Mouse (Mus musculus): Measurements from ENCODE around the gene Fgfr2. TPM values are rescaled to one million over a fixed set of nuclear protein-coding genes. Genes with fewer than 3 reads are reported as not detected.

Gene Fgfr2
- polyA plus RNA-seq, 1 experiment from 2014 or later, result 137 TPM

- H3K27me3 ChIP-seq, result no peaks in the 10 kb centered on the region
- WGBS, result under 1% methylated on average over 83 of the region's 93 CpGs
- H3K27ac ChIP-seq (replicated peaks), result peak within 1 kb of the TSS; percentile 97
- ATAC-seq (ENCODE audit: insufficient number of reproducible peaks, low FRiP score, low TSS enrichment, low read depth), result peak; percentile 99
- peak within 1 kb of the TSS; percentile 96 for H3K9ac ChIP-seq
- no peaks in the 10 kb centered on the region for H3K36me3 ChIP-seq
- H3K9me3 ChIP-seq (replicated peaks), result no peaks in the 10 kb centered on the region
- H3K4me1 ChIP-seq, result peaks cover 13% of the 10 kb centered on the region
- peak within 1 kb of the TSS; percentile 59 for H3K4me2 ChIP-seq (replicated peaks)
- peak within 1 kb of the TSS; percentile 92 for H3K4me3 ChIP-seq (replicated peaks)
These were observed 192.1 kb downstream of the Fgfr2 start, which contains the start of gene Zranb1 for GRCm38 (mm10) chr7:132930850-132931559. Zranb1 (plus strand) TSS chr7:132931142.

GRCm38 (mm10) chr7:132930055-132930454, 193.1 kb downstream of the Fgfr2 start:
- ATAC-seq (ENCODE audit: insufficient number of reproducible peaks, low FRiP score, low TSS enrichment, low read depth), result no peak
- Histone ChIP-seq H3K27ac (replicated peaks) (no peak overlapping the region), H3K4me1 (peaks cover 13% of the 10 kb centered on the region), H3K36me3 (no peaks in the 10 kb centered on the region), H3K27me3 (no peaks in the 10 kb centered on the region), H3K9ac (peak overlapping the region; percentile 96; the same call in 1 of the 2 replicates), H3K9me3 (replicated peaks) (no peaks in the 10 kb centered on the region), H3K4me2 (replicated peaks) (peak overlapping the region; percentile 59), H3K4me3 (replicated peaks) (peak overlapping the region; percentile 92)
- WGBS, result 86% methylated on average over 5 of the region's 5 CpGs

DNA sequence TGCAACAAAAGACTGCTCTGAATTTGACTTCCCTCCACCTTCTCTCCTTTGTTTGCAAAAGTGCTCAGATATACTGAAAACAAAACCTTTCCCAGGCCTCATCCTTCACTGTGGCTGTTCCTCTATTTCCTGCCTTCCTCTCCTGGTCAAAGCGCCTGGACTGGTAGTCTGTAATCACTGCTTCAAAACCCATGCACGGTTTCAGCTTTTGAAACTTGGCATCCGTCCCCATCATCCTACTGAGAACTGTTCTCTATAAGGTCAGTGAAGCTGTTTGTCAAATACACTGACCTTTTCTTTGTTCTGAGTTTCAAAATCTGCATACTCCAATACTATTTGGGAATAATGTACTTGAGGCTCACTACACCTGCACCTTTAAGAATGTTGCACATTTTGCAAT, 195.9 kb downstream of the Fgfr2 start:
- 59% methylated on average over 3 of the region's 3 CpGs for WGBS
- no peak for ATAC-seq (ENCODE audit: insufficient number of reproducible peaks, low FRiP score, low TSS enrichment, low read depth)

GRCm38 (mm10) chr7:132925227-132925626, 197.9 kb downstream of the Fgfr2 start:
- no peak for ATAC-seq (ENCODE audit: insufficient number of reproducible peaks, low FRiP score, low TSS enrichment, low read depth)
- Histone ChIP-seq H3K4me3 (replicated peaks) (no peak overlapping the region), H3K27me3 (no peaks in the 10 kb centered on the region), H3K9ac (no peak overlapping the region), H3K27ac (replicated peaks) (no peak overlapping the region), H3K4me2 (replicated peaks) (no peak overlapping the region), H3K4me1 (peaks cover 3% of the 10 kb centered on the region; the same call in 1 of the 2 replicates), H3K36me3 (no peaks in the 10 kb centered on the region), H3K9me3 (replicated peaks) (no peaks in the 10 kb centered on the region)
- WGBS, result 70% methylated on average over 2 of the region's 2 CpGs

More for the DNA sequence above, 195.9 kb downstream of the Fgfr2 start:
- Histone ChIP-seq H3K9ac (no peak overlapping the region), H3K9me3 (replicated peaks) (no peaks in the 10 kb centered on the region), H3K4me2 (replicated peaks) (no peak overlapping the region), H3K27me3 (no peaks in the 10 kb centered on the region), H3K4me1 (peaks cover 5% of the 10 kb centered on the region), H3K27ac (replicated peaks) (no peak overlapping the region), H3K36me3 (no peaks in the 10 kb centered on the region), H3K4me3 (replicated peaks) (no peak overlapping the region)

DNA sequence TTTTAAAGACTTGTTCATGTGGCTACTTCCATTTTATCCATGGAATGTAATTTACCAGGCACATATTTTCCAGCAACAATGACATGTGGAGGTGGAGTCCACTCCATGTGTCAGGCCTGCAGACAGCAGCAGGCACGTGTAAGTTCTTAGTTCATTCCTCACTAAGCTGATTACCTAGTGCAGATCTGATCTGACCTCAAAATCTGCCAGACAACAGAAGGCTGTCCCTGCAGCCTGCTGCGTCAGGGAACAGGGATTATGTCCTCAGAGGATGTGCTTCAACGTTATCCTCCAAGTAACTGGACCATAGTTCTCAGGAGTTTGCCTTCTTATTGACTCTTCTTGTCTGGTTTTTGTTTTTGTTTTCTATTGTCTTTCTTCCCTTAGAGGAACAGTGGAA, 201.2 kb downstream of the Fgfr2 start:
- no peaks in the 10 kb centered on the region for H3K27me3 ChIP-seq
- no peak overlapping the region for H3K4me2 ChIP-seq (replicated peaks)
- H3K9ac ChIP-seq, result no peak overlapping the region
- no peak for ATAC-seq (ENCODE audit: insufficient number of reproducible peaks, low FRiP score, low TSS enrichment, low read depth)
- no peak overlapping the region for H3K4me3 ChIP-seq (replicated peaks)
- H3K27ac ChIP-seq (replicated peaks), result no peak overlapping the region
- no peaks in the 10 kb centered on the region for H3K4me1 ChIP-seq
- no peaks in the 10 kb centered on the region for H3K36me3 ChIP-seq
- 40% methylated on average over 3 of the region's 3 CpGs for WGBS
- no peaks in the 10 kb centered on the region; the same call in 1 of the 2 replicates for H3K9me3 ChIP-seq (replicated peaks)

GRCm38 (mm10) chr7:132903796-132904195, 219.4 kb downstream of the Fgfr2 start:
- H3K27ac ChIP-seq (replicated peaks), result no peak overlapping the region
- H3K4me3 ChIP-seq (replicated peaks), result no peak overlapping the region
- H3K27me3 ChIP-seq, result no peaks in the 10 kb centered on the region
- 76% methylated on average over 3 of the region's 3 CpGs for WGBS
- no peak overlapping the region for H3K4me2 ChIP-seq (replicated peaks)
- ATAC-seq (ENCODE audit: insufficient number of reproducible peaks, low FRiP score, low TSS enrichment, low read depth), result no peak
- H3K36me3 ChIP-seq, result no peaks in the 10 kb centered on the region
- H3K9me3 ChIP-seq (replicated peaks), result no peaks in the 10 kb centered on the region
- no peaks in the 10 kb centered on the region for H3K4me1 ChIP-seq
- H3K9ac ChIP-seq, result no peak overlapping the region

GRCm38 (mm10) chr7:132900826-132901531, 222.2 kb downstream of the Fgfr2 start:
- WGBS, result 53% methylated on average over 2 of the region's 2 CpGs
- peak; percentile 43; the same call in 1 of the 2 replicates for ATAC-seq (ENCODE audit: insufficient number of reproducible peaks, low FRiP score, low TSS enrichment, low read depth)
- H3K4me3 ChIP-seq (replicated peaks), result no peak overlapping the region
- no peak overlapping the region for H3K27ac ChIP-seq (replicated peaks)
- no peaks in the 10 kb centered on the region for H3K36me3 ChIP-seq
- H3K4me2 ChIP-seq (replicated peaks), result no peak overlapping the region
- no peaks in the 10 kb centered on the region for H3K4me1 ChIP-seq
- no peaks in the 10 kb centered on the region for H3K9me3 ChIP-seq (replicated peaks)
- H3K27me3 ChIP-seq, result no peaks in the 10 kb centered on the region
- H3K9ac ChIP-seq, result no peak overlapping the region

DNA sequence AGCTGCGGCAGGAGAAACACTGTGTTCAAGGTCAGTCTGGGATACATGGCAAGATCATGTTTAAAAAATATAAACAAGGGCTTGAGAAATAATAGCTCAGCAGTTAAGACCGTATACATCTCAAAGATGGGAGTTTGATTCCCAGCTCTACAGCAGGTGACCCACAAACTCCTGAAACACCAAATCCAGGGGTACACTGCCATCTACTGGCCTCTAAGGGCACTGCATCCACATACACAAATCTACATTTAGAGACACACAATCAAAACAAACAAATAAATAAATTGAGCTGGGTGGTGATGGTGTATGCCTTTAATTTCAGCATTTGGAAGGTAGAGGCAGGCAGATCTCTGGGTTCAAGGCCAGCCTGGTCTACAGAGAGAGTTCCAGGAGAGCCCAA, 224.9 kb downstream of the Fgfr2 start:
- Histone ChIP-seq H3K4me3 (replicated peaks) (no peak overlapping the region), H3K9ac (no peak overlapping the region), H3K4me2 (replicated peaks) (no peak overlapping the region), H3K9me3 (replicated peaks) (no peaks in the 10 kb centered on the region), H3K27me3 (no peaks in the 10 kb centered on the region), H3K36me3 (no peaks in the 10 kb centered on the region), H3K4me1 (no peaks in the 10 kb centered on the region), H3K27ac (replicated peaks) (no peak overlapping the region)
- 81% methylated on average over 2 of the region's 2 CpGs for WGBS
- no peak for ATAC-seq (ENCODE audit: insufficient number of reproducible peaks, low FRiP score, low TSS enrichment, low read depth)

DNA sequence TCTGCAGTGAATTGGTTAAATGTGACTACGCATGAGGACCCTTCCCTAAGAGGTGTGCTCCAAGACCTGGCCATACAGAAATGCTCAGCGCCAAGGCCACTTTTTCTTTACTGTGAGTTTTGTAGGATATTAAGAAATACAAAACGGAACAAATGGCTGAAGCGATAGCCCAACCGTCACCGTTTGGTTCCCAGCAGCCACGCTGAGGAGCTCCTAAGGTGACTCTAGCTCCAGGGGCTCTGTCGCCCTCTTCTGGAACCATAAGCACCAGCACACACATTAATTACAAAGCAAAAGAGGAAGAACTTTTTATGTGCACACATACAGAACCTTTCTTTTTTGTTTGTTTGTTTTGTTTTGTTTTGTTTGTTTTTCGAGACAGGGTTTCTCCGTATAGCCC, 225.9 kb downstream of the Fgfr2 start:
- WGBS, result 86% methylated on average over 10 of the region's 10 CpGs
- Histone ChIP-seq H3K27ac (replicated peaks) (no peak overlapping the region), H3K4me2 (replicated peaks) (no peak overlapping the region), H3K9me3 (replicated peaks) (no peaks in the 10 kb centered on the region), H3K4me3 (replicated peaks) (no peak overlapping the region), H3K27me3 (no peaks in the 10 kb centered on the region), H3K4me1 (no peaks in the 10 kb centered on the region), H3K9ac (no peak overlapping the region), H3K36me3 (no peaks in the 10 kb centered on the region)
- ATAC-seq (ENCODE audit: insufficient number of reproducible peaks, low FRiP score, low TSS enrichment, low read depth), result no peak

DNA sequence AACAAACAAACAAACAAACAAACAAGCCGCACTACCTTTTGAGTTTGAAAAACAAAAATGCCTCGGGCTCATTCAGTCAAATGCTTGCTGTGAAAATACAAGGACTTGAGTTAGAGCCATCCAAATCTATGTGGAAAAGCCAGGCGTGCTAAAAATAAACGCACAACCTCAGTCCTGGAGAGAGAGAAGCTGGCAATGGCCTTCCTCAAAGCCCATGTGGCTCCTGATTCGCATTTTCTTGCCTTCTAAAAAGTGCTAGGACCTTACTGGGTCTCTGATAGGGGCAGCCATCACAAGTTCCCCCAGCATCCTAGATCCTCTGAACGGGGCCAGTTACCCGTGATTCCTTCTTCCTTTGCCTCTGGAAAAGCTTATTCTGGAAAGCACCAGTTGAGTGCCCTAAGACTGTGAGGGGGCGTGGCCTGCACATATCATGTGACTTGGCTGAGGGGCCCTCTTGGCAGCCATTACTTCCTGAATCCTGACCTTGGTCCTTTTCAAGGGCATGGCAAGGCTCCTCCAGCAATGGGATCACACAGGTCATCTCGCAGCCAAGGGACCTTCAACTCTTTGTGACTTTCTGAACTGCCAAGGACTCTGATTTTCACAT, 226.8 kb downstream of the Fgfr2 start:
- Histone ChIP-seq H3K36me3 (no peaks in the 10 kb centered on the region), H3K4me2 (replicated peaks) (no peak overlapping the region), H3K4me1 (no peaks in the 10 kb centered on the region), H3K27me3 (no peaks in the 10 kb centered on the region), H3K27ac (replicated peaks) (no peak overlapping the region), H3K9me3 (replicated peaks) (no peaks in the 10 kb centered on the region), H3K9ac (no peak overlapping the region), H3K4me3 (replicated peaks) (no peak overlapping the region)
- WGBS, result 83% methylated on average over 9 of the region's 9 CpGs
- no peak for ATAC-seq (ENCODE audit: insufficient number of reproducible peaks, low FRiP score, low TSS enrichment, low read depth)

DNA sequence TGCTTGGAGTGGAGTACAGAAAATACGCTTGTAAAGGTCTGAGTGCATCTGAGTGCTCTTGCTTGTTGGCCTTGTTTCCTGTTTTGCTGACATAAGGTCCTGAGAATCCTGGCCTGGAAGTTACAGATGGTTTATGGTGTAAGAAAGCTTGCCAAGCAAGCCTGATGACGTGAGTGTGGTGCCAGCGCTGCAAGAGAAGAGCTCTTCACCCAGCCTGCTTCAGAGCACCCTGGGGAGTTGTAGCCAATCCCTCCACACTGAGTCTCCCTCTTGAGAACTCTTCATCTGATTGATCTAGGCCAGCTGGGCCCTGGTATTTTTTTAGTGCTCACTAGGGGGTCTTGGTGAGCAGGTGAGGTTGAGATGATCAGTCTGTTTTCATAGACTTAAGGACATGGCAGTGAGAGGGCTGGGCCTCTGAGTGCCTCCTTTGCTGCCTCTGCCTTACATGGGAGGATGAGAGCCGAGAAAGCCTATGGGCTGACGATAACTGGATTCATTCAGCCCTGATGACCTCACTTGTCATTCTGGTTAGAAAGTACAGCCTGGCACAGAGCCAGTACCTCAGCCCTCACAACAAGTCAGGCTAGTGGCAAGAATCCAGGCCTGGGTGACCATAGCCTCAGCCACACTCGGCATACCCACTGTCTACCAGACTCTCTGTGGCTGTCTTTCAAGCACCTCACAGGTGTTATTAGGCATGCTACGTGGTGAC, 228.2 kb downstream of the Fgfr2 start:
- Histone ChIP-seq H3K4me2 (replicated peaks) (no peak overlapping the region), H3K27me3 (no peaks in the 10 kb centered on the region), H3K36me3 (no peaks in the 10 kb centered on the region), H3K9me3 (replicated peaks) (no peaks in the 10 kb centered on the region), H3K4me3 (replicated peaks) (no peak overlapping the region), H3K4me1 (no peaks in the 10 kb centered on the region), H3K9ac (no peak overlapping the region), H3K27ac (replicated peaks) (no peak overlapping the region)
- ATAC-seq (ENCODE audit: insufficient number of reproducible peaks, low FRiP score, low TSS enrichment, low read depth), result no peak
- WGBS, result 66% methylated on average over 7 of the region's 7 CpGs

Data from embryonic facial prominence, embryonic 15.5 days (tissue).